Comparison of ENCODE assay signal across 8 mouse cellular contexts in the genomic region with DNA sequence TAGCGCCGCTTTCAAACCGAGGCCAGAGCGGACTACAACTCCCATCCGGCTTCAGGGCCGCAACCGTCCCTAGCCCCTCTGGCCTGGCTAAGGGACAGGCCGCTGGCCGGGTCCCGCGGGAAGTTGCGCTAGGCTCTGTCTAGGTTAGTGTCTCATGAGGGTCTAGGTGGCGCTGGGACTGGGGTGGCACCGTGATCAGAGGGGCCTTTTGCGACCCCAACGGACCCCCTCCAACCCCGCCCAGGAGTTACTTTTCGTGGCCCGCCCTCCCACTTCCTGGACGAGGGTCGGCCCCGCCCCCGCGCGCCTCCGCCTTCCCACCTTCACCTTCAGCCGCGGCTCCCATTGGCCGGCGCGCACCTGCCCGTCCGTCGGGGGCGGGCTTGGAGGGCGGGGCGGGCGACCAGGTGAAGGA. TPM values are rescaled to one million over a fixed set of nuclear protein-coding genes. Genes with fewer than 3 reads are reported as not detected.
A peak's percentile ranks its signal among the peaks of the same experiment; 100 is the strongest.
DNase-seq lines count a peak whose midpoint lies in the region; ATAC-seq and TF ChIP-seq lines count a peak whose summit lies in the region.

A gene (plus strand): TSS at position 320 of the 415 bp plus-strand sequence.

- no peaks in the 10 kb centered on the region for H3K36me3 ChIP-seq in hindbrain, embryonic 16.5 days (ENCODE audit: control insufficient read depth, insufficient read depth, low read length)
- H3K36me3 ChIP-seq in liver, embryonic 12.5 days = peaks cover 15% of the 10 kb centered on the region; the same call in 1 of the 2 replicates
- H3K36me3 ChIP-seq in myocyte (ENCODE audit: control insufficient read depth, insufficient read depth) = no peaks in the 10 kb centered on the region
- H3K36me3 ChIP-seq in stomach, embryonic 14.5 days (ENCODE audit: control insufficient read depth, insufficient read depth, low read length) = peaks cover 6% of the 10 kb centered on the region; the same call in 1 of the 2 replicates

- intact Hi-C loops in left cerebral cortex, postnatal 25 days (cut with DNase I) = no loop called here

- ATAC-seq in hindbrain, embryonic 16.5 days = peak; percentile 80
- ATAC-seq in liver, embryonic 12.5 days = peak; percentile 84
- peak; percentile 85 for ATAC-seq in stomach, embryonic 14.5 days (ENCODE audit: insufficient number of reproducible peaks, insufficient read depth, low FRiP score, low read depth)

- TF ChIP-seq POLR2A in myocyte (IDR thresholded peaks at IDR 0.05; ENCODE audit: insufficient read length, low read depth) = no peak

- H3K27me3 ChIP-seq in hindbrain, embryonic 16.5 days (replicated peaks; ENCODE audit: control insufficient read depth, insufficient read depth, low read length) = no peaks in the 10 kb centered on the region
- no peaks in the 10 kb centered on the region for H3K27me3 ChIP-seq in liver, embryonic 12.5 days (replicated peaks)
- H3K27me3 ChIP-seq in myocyte (ENCODE audit: control insufficient read depth, insufficient read depth, insufficient read length) = no peaks in the 10 kb centered on the region
- no peaks in the 10 kb centered on the region for H3K27me3 ChIP-seq in stomach, embryonic 14.5 days (ENCODE audit: control insufficient read depth, insufficient read depth, low read length)

- no peaks in the 10 kb centered on the region for H3K79me2 ChIP-seq in myocyte (ENCODE audit: control insufficient read depth, insufficient read depth)

- peak within 1 kb of the TSS; percentile 55 for H3K4me3 ChIP-seq in hindbrain, embryonic 16.5 days (ENCODE audit: low read length)
- peak within 1 kb of the TSS; percentile 80 for H3K4me3 ChIP-seq in liver, embryonic 12.5 days
- H3K4me3 ChIP-seq in myocyte = peak within 1 kb of the TSS; percentile 19
- peak within 1 kb of the TSS; percentile 56 for H3K4me3 ChIP-seq in stomach, embryonic 14.5 days (ENCODE audit: low read depth, low read length)

- no peaks in the 10 kb centered on the region for H3K9me3 ChIP-seq in hindbrain, embryonic 16.5 days (ENCODE audit: control insufficient read depth, low read length)
- H3K9me3 ChIP-seq in liver, embryonic 12.5 days (replicated peaks) = no peaks in the 10 kb centered on the region
- no peaks in the 10 kb centered on the region for H3K9me3 ChIP-seq in stomach, embryonic 14.5 days (ENCODE audit: control insufficient read depth, low read depth, low read length)

- H3ac ChIP-seq in myocyte (ENCODE audit: control insufficient read depth, insufficient read length) = peak within 1 kb of the TSS; percentile 15

- WGBS in hindbrain, embryonic 16.5 days = under 1% methylated on average over 31 of the region's 38 CpGs
- 1% methylated on average over 38 of the region's 38 CpGs for WGBS in liver, embryonic 12.5 days (ENCODE audit: insufficient replicate concordance)
- under 1% methylated on average over 38 of the region's 38 CpGs for whole genome bisulfite sequencing in stomach, embryonic 14.5 days

- peak; percentile 81 to 86 for DNase-seq in adrenal gland, adult 18-20 months (ENCODE audit: low spot score in 2 of 2)
- DNase-seq in cerebellum, postnatal 25 days = peak; percentile 96 to 98
- peak; percentile 82 for DNase-seq in gastrocnemius, postnatal 10 days
- DNase-seq in left cerebral cortex, postnatal 25 days (ENCODE audit: low spot score in 2 of 2) = no peak

- peak within 1 kb of the TSS; percentile 65 for H3K4me2 ChIP-seq in hindbrain, embryonic 16.5 days (ENCODE audit: low read length)
- H3K4me2 ChIP-seq in liver, embryonic 12.5 days = peak within 1 kb of the TSS; percentile 99
- H3K4me2 ChIP-seq in myocyte (ENCODE audit: low read depth) = peak within 1 kb of the TSS; percentile 69
- peak within 1 kb of the TSS; percentile 48 for H3K4me2 ChIP-seq in stomach, embryonic 14.5 days (replicated peaks; ENCODE audit: low read depth, low read length)

- H3K9ac ChIP-seq in hindbrain, embryonic 16.5 days (ENCODE audit: low read depth, low read length) = peak within 1 kb of the TSS; percentile 58
- peak within 1 kb of the TSS; percentile 88 for H3K9ac ChIP-seq in liver, embryonic 12.5 days
- H3K9ac ChIP-seq in stomach, embryonic 14.5 days (replicated peaks; ENCODE audit: low read depth, low read length) = peak within 1 kb of the TSS; percentile 48

- peaks cover 6% of the 10 kb centered on the region; the same call in 1 of the 2 replicates for H3K4me1 ChIP-seq in hindbrain, embryonic 16.5 days (ENCODE audit: control insufficient read depth, insufficient read depth, low read depth, low read length)
- H3K4me1 ChIP-seq in liver, embryonic 12.5 days = peaks cover 68% of the 10 kb centered on the region
- H3K4me1 ChIP-seq in stomach, embryonic 14.5 days (ENCODE audit: control insufficient read depth, insufficient read depth, low read length) = peaks cover 16% of the 10 kb centered on the region

- H3K27ac ChIP-seq in hindbrain, embryonic 16.5 days (ENCODE audit: low read depth, low read length) = peak within 1 kb of the TSS; percentile 14; the same call in 1 of the 2 replicates
- peak within 1 kb of the TSS; percentile 85 for H3K27ac ChIP-seq in liver, embryonic 12.5 days
- H3K27ac ChIP-seq in stomach, embryonic 14.5 days (ENCODE audit: low read length) = peak within 1 kb of the TSS; percentile 40; the same call in 1 of the 2 replicates

TF ChIP-seq in myocyte, 11 proteins besides CTCF, POLR2A, EP300 and RAD21:
- no peak for TF ChIP-seq POLR2AphosphoS2 (IDR thresholded peaks at IDR 0.05; ENCODE audit: insufficient read length, low read depth)
- no peak for TF ChIP-seq MYOG (IDR thresholded peaks at IDR 0.05; ENCODE audit: control insufficient read depth in 1 of 3, insufficient read depth in 1 of 3, insufficient read length in 2 of 3, low read depth in 2 of 3)
- TF ChIP-seq REST (IDR thresholded peaks at IDR 0.05; ENCODE audit: insufficient read depth, insufficient read length) = no peak
- TF ChIP-seq SRF (IDR thresholded peaks at IDR 0.05; ENCODE audit: control insufficient read depth, insufficient read length, low read depth) = no peak
- TF ChIP-seq CEBPB (IDR thresholded peaks at IDR 0.05; ENCODE audit: insufficient read depth, poor library complexity, severe bottlenecking) = no peak
- TF ChIP-seq TCF12 (IDR thresholded peaks at IDR 0.05; ENCODE audit: insufficient read depth, poor library complexity, severe bottlenecking) = no peak

RNA-seq across cellular contexts. Expression of the gene that starts here (rescaled TPM):
- 10 to 100 TPM; 15.1 to 19.3 TPM for total RNA-seq in adrenal gland, adult 18-20 months (2021)
- 1 to 10 TPM; 4.2 to 4.5 TPM for total RNA-seq in gastrocnemius, postnatal 10 days (2021)
- polyA plus RNA-seq in hindbrain, embryonic 16.5 days (2015; fragmentation: Nextera tagmentation; extraction: Ambion mirVana) = 0.26 and 0.31 TPM in 2 replicates
- polyA plus RNA-seq in liver, embryonic 12.5 days (2016; fragmentation: Nextera tagmentation; extraction: Ambion mirVana) = 0.20 TPM in 2 replicates
- polyA plus RNA-seq in myocyte (2012; fragmentation: generic; extraction: Trizol) = 10.0 TPM
- 2.2 and 2.3 TPM in 2 replicates for polyA plus RNA-seq in stomach, embryonic 14.5 days (2014; fragmentation: Nextera tagmentation; extraction: Ambion mirVana)
- 1 to 10 TPM; 2.7 to 2.9 TPM for total RNA-seq in left cerebral cortex, postnatal 25 days (2021)

Comparison
In these comparisons a context has a peak if more than half of its experiments do, and no peak if none do; other contexts are left out.
1. Peak in ATAC-seq, H3K4me3 ChIP-seq, H3K27ac ChIP-seq, H3K9ac ChIP-seq and H3K4me2 ChIP-seq in hindbrain, embryonic 16.5 days; RNA of the gene not detected or under 1 TPM.
2. Peak in ATAC-seq, H3K4me3 ChIP-seq, H3K27ac ChIP-seq, H3K9ac ChIP-seq and H3K4me2 ChIP-seq in liver, embryonic 12.5 days; RNA of the gene not detected or under 1 TPM.
3. DNase-seq: peak in adrenal gland, adult 18-20 months (2 of 2), cerebellum, postnatal 25 days (2 of 2) and gastrocnemius, postnatal 10 days (single experiment); none in left cerebral cortex, postnatal 25 days (0 of 2).
4. H3K27ac ChIP-seq: peak in every context shown above with its lines; median percentile 85 in liver, embryonic 12.5 days; 40 in stomach, embryonic 14.5 days; 14 in hindbrain, embryonic 16.5 days.
5. H3K4me2 ChIP-seq: peak in every context shown above with its lines; median percentile 99 in liver, embryonic 12.5 days; 69 in myocyte; 65 in hindbrain, embryonic 16.5 days; 48 in stomach, embryonic 14.5 days.
6. H3K4me3 ChIP-seq: peak in every context shown above with its lines; median percentile 80 in liver, embryonic 12.5 days; 56 in stomach, embryonic 14.5 days; 55 in hindbrain, embryonic 16.5 days; 19 in myocyte.
7. Peak in every context shown above with its lines, with median percentiles within 50 percentile points of each other: ATAC-seq and H3K9ac ChIP-seq.